Mouse (Mus musculus) kidney, adult 2 months (tissue): ENCODE measurements around the gene Ldb2.

Experiments used
- CTCF ChIP-seq: fragments of 200-500 bp; conservative IDR thresholded peaks from 2 replicates; pipeline ENCODE4 v1.5.1; 2011; ENCODE audit warnings: low read depth, mild to moderate bottlenecking, control low read depth, low read length, moderate library complexity, mixed read lengths; ENCODE audit not compliant: insufficient read depth, insufficient read length
- POLR2A ChIP-seq: fragments of 200-500 bp; IDR thresholded peaks from one replicate; pipeline ENCODE4 v1.6.1; 2011; ENCODE audit warnings: low read depth, low read length, control low read depth

DNA sequence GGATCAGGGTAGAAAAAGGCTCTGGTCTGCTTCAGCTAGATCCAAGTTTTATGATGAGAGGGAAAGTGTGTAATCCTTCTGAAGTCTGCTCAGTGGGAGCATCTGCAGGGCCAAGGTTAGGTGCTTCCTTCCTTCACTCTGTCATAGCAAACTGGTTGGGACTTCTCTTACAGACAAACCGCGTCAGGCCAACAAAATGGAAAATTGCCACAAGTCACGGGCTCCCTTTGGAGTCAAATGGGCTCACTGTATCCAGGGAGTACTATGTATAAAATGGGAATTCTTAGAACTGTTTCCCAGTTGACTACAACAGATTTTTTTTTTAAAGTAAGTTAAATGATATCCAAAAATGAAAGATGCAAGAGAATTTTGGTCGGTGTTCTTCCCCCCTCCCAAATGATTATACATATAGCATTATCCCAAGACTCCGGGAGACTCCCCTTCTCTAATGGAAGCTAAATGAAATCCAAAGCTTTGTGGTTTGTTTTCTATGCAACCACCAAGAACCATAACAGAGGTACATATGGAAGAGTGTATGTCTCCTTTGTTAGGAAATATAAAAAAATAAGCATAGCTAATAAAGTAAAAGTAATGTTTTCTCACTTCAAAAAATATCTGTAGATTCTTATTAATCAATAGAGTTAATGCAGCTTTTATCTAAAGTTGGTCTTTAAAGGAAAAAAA, 262.0 kb downstream of the Ldb2 start:
- TF ChIP-seq POLR2A, result no peak
- TF ChIP-seq CTCF, result no peak
